Mouse (Mus musculus): ENCODE results near the gene Plxnc1.

DNA sequence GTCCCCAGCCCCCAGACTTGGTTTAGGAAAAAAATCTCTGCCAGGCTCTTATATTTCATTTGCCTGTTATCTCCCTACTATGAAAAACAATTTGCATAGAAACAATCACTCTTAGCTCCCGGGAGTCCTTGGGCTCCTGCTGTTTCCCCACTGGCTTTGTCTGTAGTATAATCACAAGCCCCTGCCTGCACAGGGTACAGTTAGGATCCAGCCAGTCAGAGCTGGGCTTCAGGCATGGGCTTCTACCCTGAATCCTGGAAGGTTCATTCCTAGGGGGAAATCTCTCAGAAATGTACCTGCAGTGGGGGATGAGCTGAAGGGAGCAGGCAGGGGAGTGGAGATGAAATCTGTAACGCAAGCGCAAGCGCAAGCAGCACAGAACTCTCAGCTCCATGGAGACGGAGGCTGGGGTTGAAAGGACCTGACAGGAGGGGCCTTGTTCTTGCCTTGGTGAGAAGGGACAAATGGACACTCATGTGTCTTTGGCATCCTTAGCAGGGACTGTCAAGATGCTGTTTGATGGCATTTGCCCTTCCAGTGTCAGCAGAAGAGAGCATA is 33.7 kb upstream of the Plxnc1 start:
- TF ChIP-seq CTCF (conservative IDR thresholded peaks at IDR 0.05; ENCODE audit: low read length) (no peak), NANOG (IDR thresholded peaks at IDR 0.05; ENCODE audit: borderline replicate concordance, low read length) (no peak)

Measured in E14TG2a.4 (cell line).